Mouse (Mus musculus) limb, embryonic 10.5 days (tissue): ENCODE measurements around the gene Entpd1. TPM values are rescaled to one million over a fixed set of nuclear protein-coding genes. Genes with fewer than 3 reads are reported as not detected.
A peak's percentile ranks its signal among the peaks of the same experiment; 100 is the strongest.

Experiments
- DNase-seq: peaks from one replicate; pipeline ENCODE4 v3.0.0-alpha.2; 2017; ENCODE audit warnings: low spot score
- H3K27ac ChIP-seq: fragments of 300-500 bp; sonication (generic); 2 replicates; pipeline ENCODE4 v1.5.1; 2016; ENCODE audit warnings: mild to moderate bottlenecking
- H3K27me3 ChIP-seq: fragments of 300-500 bp; sonication (generic); 2 replicates; pipeline ENCODE4 v1.6.1; 2016; ENCODE audit warnings: low read depth, mild to moderate bottlenecking; ENCODE audit not compliant: poor library complexity, severe bottlenecking
- H3K36me3 ChIP-seq: fragments of 300-500 bp; sonication (generic); 2 replicates; pipeline ENCODE4 v1.6.1; 2016; ENCODE audit warnings: mild to moderate bottlenecking, moderate library complexity
- H3K4me1 ChIP-seq: fragments of 300-500 bp; sonication (generic); 2 replicates; pipeline ENCODE4 v1.6.1; 2016
- H3K4me3 ChIP-seq: fragments of 300-500 bp; sonication (generic); 2 replicates; pipeline ENCODE4 v1.5.1; 2016; ENCODE audit warnings: mild to moderate bottlenecking, moderate library complexity
- H3K9me3 ChIP-seq: fragments of 300-500 bp; sonication (generic); replicated peaks from 2 replicates; pipeline ENCODE4 v1.6.1; 2016; ENCODE audit warnings: mild to moderate bottlenecking
- WGBS: fragments of 180-500 bp; shearing (Covaris S2); methylation state at CpG from one replicate; pipeline ENCODE4 v1.1.7; 2016; 5-methylcytosine and 5-hydroxymethylcytosine counted together
- polyA plus RNA-seq: library from polyadenylated mRNA; unstranded; fragments of >200 nt; fragmentation: Nextera tagmentation; extraction: Ambion mirVana; gene quantifications from 2 replicates; pipeline ENCODE4 v1.2.1, GENCODE M21; 2016

The Entpd1 gene
- 2.0 and 3.9 TPM in 2 replicates for polyA plus RNA-seq

GRCm38 (mm10) chr19:40611830-40612506 is at the start of gene Entpd1, which contains the start of gene Tctn3:
Gene Entpd1 (plus strand): TSS chr19:40612366.
Gene Tctn3 (minus strand): TSS chr19:40612233.
- no peaks in the 10 kb centered on the region for H3K9me3 ChIP-seq
- peaks cover 8% of the 10 kb centered on the region for H3K4me1 ChIP-seq
- H3K36me3 ChIP-seq = peaks cover 22% of the 10 kb centered on the region
- under 1% methylated on average over 45 of the region's 45 CpGs for WGBS
- peak; percentile 99 for DNase-seq
- H3K27ac ChIP-seq = peak within 1 kb of the TSS; percentile 66
- H3K27me3 ChIP-seq = no peaks in the 10 kb centered on the region
- H3K4me3 ChIP-seq = peak within 1 kb of the TSS; percentile 72

- Histone ChIP-seq H3K27me3 (no peaks in the 10 kb centered on the region), H3K4me3 (no peak overlapping the region), H3K36me3 (peaks cover 74% of the 10 kb centered on the region), H3K4me1 (no peaks in the 10 kb centered on the region), H3K27ac (no peak overlapping the region), H3K9me3 (no peaks in the 10 kb centered on the region)
- no peak for DNase-seq
- 89% methylated on average over 10 of the region's 10 CpGs for WGBS
Measured at GRCm38 (mm10) chr19:40563880-40564645, 48.1 kb upstream of the Entpd1 start.

- no peak overlapping the region for H3K4me3 ChIP-seq
Measured at GRCm38 (mm10) chr19:40567616-40568015, 44.5 kb upstream of the Entpd1 start.

GRCm38 (mm10) chr19:40570726-40571125 is 41.4 kb upstream of the Entpd1 start:
- Histone ChIP-seq H3K4me1 (no peaks in the 10 kb centered on the region), H3K27ac (no peak overlapping the region), H3K9me3 (peaks cover 6% of the 10 kb centered on the region; the same call in 1 of the 2 replicates), H3K4me3 (no peak overlapping the region), H3K27me3 (no peaks in the 10 kb centered on the region), H3K36me3 (peaks cover 100% of the 10 kb centered on the region)
- WGBS = 96% methylated on average over 9 of the region's 9 CpGs
- DNase-seq = no peak

More at GRCm38 (mm10) chr19:40567616-40568015, 44.5 kb upstream of the Entpd1 start:
- no peaks in the 10 kb centered on the region for H3K27me3 ChIP-seq
- H3K9me3 ChIP-seq = peaks cover 6% of the 10 kb centered on the region; the same call in 1 of the 2 replicates
- H3K27ac ChIP-seq = no peak overlapping the region
- no peaks in the 10 kb centered on the region for H3K4me1 ChIP-seq
- peaks cover 98% of the 10 kb centered on the region for H3K36me3 ChIP-seq
- WGBS = 90% methylated on average over 3 of the region's 3 CpGs
- no peak for DNase-seq

- no peak for DNase-seq
- Histone ChIP-seq H3K27me3 (no peaks in the 10 kb centered on the region), H3K27ac (no peak overlapping the region), H3K9me3 (peaks cover under 1% of the 10 kb centered on the region; the same call in 1 of the 2 replicates), H3K4me3 (no peak overlapping the region), H3K36me3 (peaks cover 100% of the 10 kb centered on the region), H3K4me1 (no peaks in the 10 kb centered on the region)
- 87% methylated on average over 5 of the region's 5 CpGs for WGBS
Measured at GRCm38 (mm10) chr19:40575438-40575837, 36.7 kb upstream of the Entpd1 start.

GRCm38 (mm10) chr19:40580902-40581301 is 31.3 kb upstream of the Entpd1 start:
- H3K9me3 ChIP-seq = no peaks in the 10 kb centered on the region
- 92% methylated on average over 2 of the region's 2 CpGs for WGBS
- H3K4me3 ChIP-seq = no peak overlapping the region
- no peaks in the 10 kb centered on the region; the same call in 1 of the 2 replicates for H3K4me1 ChIP-seq
- no peak for DNase-seq
- H3K27ac ChIP-seq = no peak overlapping the region
- H3K27me3 ChIP-seq = no peaks in the 10 kb centered on the region
- peaks cover 92% of the 10 kb centered on the region for H3K36me3 ChIP-seq

GRCm38 (mm10) chr19:40581662-40582061 is 30.5 kb upstream of the Entpd1 start:
- peaks cover 87% of the 10 kb centered on the region for H3K36me3 ChIP-seq
- WGBS = 54% methylated on average over 5 of the region's 5 CpGs
- H3K9me3 ChIP-seq = no peaks in the 10 kb centered on the region
- H3K27me3 ChIP-seq = no peaks in the 10 kb centered on the region
- DNase-seq = no peak
- H3K27ac ChIP-seq = no peak overlapping the region
- peaks cover 2% of the 10 kb centered on the region for H3K4me1 ChIP-seq
- H3K4me3 ChIP-seq = no peak overlapping the region

- H3K4me3 ChIP-seq = peak overlapping the region; percentile 74
- no peak overlapping the region for H3K27ac ChIP-seq
- no peak for DNase-seq
- WGBS = 63% methylated on average over 7 of the region's 7 CpGs
- H3K4me1 ChIP-seq = peaks cover 14% of the 10 kb centered on the region
- H3K9me3 ChIP-seq = no peaks in the 10 kb centered on the region
- peaks cover 36% of the 10 kb centered on the region for H3K36me3 ChIP-seq
- no peaks in the 10 kb centered on the region for H3K27me3 ChIP-seq
Measured at GRCm38 (mm10) chr19:40586908-40587307, 25.3 kb upstream of the Entpd1 start.

GRCm38 (mm10) chr19:40587491-40588292 is 24.5 kb upstream of the Entpd1 start:
- no peak for DNase-seq
- Histone ChIP-seq H3K36me3 (peaks cover 28% of the 10 kb centered on the region), H3K27ac (peak overlapping the region; percentile 86), H3K4me1 (peaks cover 14% of the 10 kb centered on the region), H3K9me3 (no peaks in the 10 kb centered on the region), H3K4me3 (peak overlapping the region; percentile 74), H3K27me3 (no peaks in the 10 kb centered on the region)
- WGBS = 8% methylated on average over 30 of the region's 30 CpGs

- H3K4me1 ChIP-seq = peaks cover 14% of the 10 kb centered on the region
- peak within 1 kb of the TSS; percentile 74 for H3K4me3 ChIP-seq
- H3K9me3 ChIP-seq = no peaks in the 10 kb centered on the region
- peak; percentile 97 for DNase-seq
- H3K27ac ChIP-seq = peak within 1 kb of the TSS; percentile 86
- H3K36me3 ChIP-seq = peaks cover 22% of the 10 kb centered on the region
- under 1% methylated on average over 34 of the region's 34 CpGs for WGBS
- H3K27me3 ChIP-seq = no peaks in the 10 kb centered on the region
Measured at GRCm38 (mm10) chr19:40588293-40588654, 23.9 kb upstream of the Entpd1 start, which contains the start of gene Aldh18a1. Gene Aldh18a1 (minus strand): TSS chr19:40588463.

GRCm38 (mm10) chr19:40588847-40589529 is 23.2 kb upstream of the Entpd1 start:
- Histone ChIP-seq H3K27ac (peak overlapping the region; percentile 86), H3K9me3 (no peaks in the 10 kb centered on the region), H3K4me1 (peaks cover 14% of the 10 kb centered on the region), H3K4me3 (peak overlapping the region; percentile 74), H3K36me3 (peaks cover 18% of the 10 kb centered on the region), H3K27me3 (no peaks in the 10 kb centered on the region)
- under 1% methylated on average over 18 of the region's 18 CpGs for WGBS
- DNase-seq = peak; percentile 91

- H3K27ac ChIP-seq = peak overlapping the region; percentile 86
- H3K27me3 ChIP-seq = no peaks in the 10 kb centered on the region
- peaks cover 19% of the 10 kb centered on the region for H3K36me3 ChIP-seq
- WGBS = 0% methylated on average over 10 of the region's 10 CpGs
- H3K4me3 ChIP-seq = peak overlapping the region; percentile 74
- DNase-seq = no peak
- H3K9me3 ChIP-seq = no peaks in the 10 kb centered on the region
- peaks cover 14% of the 10 kb centered on the region for H3K4me1 ChIP-seq
Measured at GRCm38 (mm10) chr19:40589530-40589880, 22.7 kb upstream of the Entpd1 start.
